Comparison of ENCODE assay signal across 32 mouse cellular contexts in the genomic region with DNA sequence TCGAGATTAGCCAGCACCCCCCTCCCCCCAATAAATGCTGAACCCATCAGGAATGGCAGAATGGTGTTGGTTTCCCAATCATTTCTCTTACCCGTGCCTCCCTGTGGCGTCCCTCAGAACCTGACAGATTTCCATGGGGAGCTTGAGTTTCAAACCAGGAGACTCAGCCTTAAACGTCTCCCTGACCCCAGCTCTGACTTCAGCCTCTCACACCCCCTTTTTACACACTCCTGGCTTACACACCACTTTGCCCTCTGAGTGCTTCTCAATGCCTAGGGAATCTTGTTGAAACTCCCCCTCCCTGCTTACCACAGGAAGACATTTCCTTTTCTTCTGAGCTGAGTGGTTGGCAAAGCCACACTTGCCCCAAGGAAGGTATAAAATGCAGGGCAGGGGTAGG.
"Had no signal": no experiment of that assay in that cellular context is flagged by ENCODE, and none has a peak within 500 bp of the region (broad histone marks: within the 10 kb centered on the region; RNA-seq: fewer than 3 reads in every experiment).

No protein-coding gene starts in this region.

- H3K4me2 ChIP-seq: limb, embryonic 12.5 days; limb, embryonic 13.5 days; limb, embryonic 15.5 days; liver, embryonic 11.5 days; liver, embryonic 12.5 days; liver, embryonic 13.5 days; liver, embryonic 15.5 days; lung, embryonic 14.5 days; lung, embryonic 15.5 days; midbrain, embryonic 11.5 days; midbrain, embryonic 12.5 days; midbrain, embryonic 13.5 days; midbrain, embryonic 15.5 days; neural tube, embryonic 12.5 days had no signal

- H3K4me1 ChIP-seq: limb, embryonic 12.5 days; liver, embryonic 12.5 days; liver, embryonic 13.5 days; liver, embryonic 15.5 days; lung, embryonic 15.5 days; megakaryocyte, embryonic 14.5 days; midbrain, embryonic 10.5 days; midbrain, embryonic 12.5 days; midbrain, embryonic 15.5 days; neural tube, embryonic 12.5 days had no signal

- ATAC-seq: liver, embryonic 12.5 days; liver, postnatal 0 days; lung, postnatal 0 days; midbrain, embryonic 13.5 days; midbrain, embryonic 15.5 days; midbrain, embryonic 16.5 days had no signal

- H3K27me3 ChIP-seq: limb, embryonic 12.5 days; limb, embryonic 13.5 days; limb, embryonic 15.5 days; liver, embryonic 12.5 days; liver, embryonic 13.5 days; liver, embryonic 15.5 days; lung, embryonic 15.5 days; megakaryocyte, embryonic 14.5 days; midbrain, embryonic 12.5 days; midbrain, embryonic 13.5 days; midbrain, embryonic 15.5 days; neural tube, embryonic 12.5 days had no signal

- H3K9me3 ChIP-seq: limb, embryonic 10.5 days; limb, embryonic 12.5 days; limb, embryonic 13.5 days; limb, embryonic 15.5 days; liver, embryonic 12.5 days; liver, embryonic 13.5 days; liver, embryonic 15.5 days; lung, embryonic 15.5 days; midbrain, embryonic 10.5 days; midbrain, embryonic 12.5 days; midbrain, embryonic 13.5 days; midbrain, embryonic 15.5 days; neural tube, embryonic 12.5 days had no signal

- H3K4me3 ChIP-seq: limb, embryonic 10.5 days; limb, embryonic 12.5 days; limb, embryonic 13.5 days; limb, embryonic 15.5 days; liver, embryonic 12.5 days; liver, embryonic 13.5 days; liver, embryonic 15.5 days; lung, embryonic 15.5 days; megakaryocyte, embryonic 14.5 days; midbrain, embryonic 10.5 days; midbrain, embryonic 12.5 days; midbrain, embryonic 13.5 days; midbrain, embryonic 15.5 days; myocyte; neural tube, embryonic 12.5 days had no signal

- DNase-seq: left cerebral cortex, postnatal 4 days; liver; liver, embryonic 13.5 days; liver, postnatal 0 days; lung, adult 18-20 months; lung, adult 2 months; lung, embryonic 14.5 days; lung, postnatal 10 days; lung, postnatal 14 days; lung, postnatal 36 days; lung, postnatal 4 days; midbrain, embryonic 14.5 days had no signal

- H3K9ac ChIP-seq: limb, embryonic 12.5 days; limb, embryonic 13.5 days; limb, embryonic 15.5 days; liver, embryonic 12.5 days; liver, embryonic 13.5 days; liver, embryonic 14.5 days; liver, embryonic 15.5 days; liver, postnatal 0 days; lung, embryonic 14.5 days; lung, embryonic 15.5 days; midbrain, embryonic 12.5 days; midbrain, embryonic 13.5 days; midbrain, embryonic 15.5 days; neural tube, embryonic 12.5 days had no signal

- H3K27ac ChIP-seq: limb, embryonic 10.5 days; limb, embryonic 12.5 days; limb, embryonic 13.5 days; limb, embryonic 15.5 days; liver, embryonic 12.5 days; liver, embryonic 13.5 days; liver, embryonic 14.5 days; liver, embryonic 15.5 days; lung, embryonic 15.5 days; macrophage; midbrain, embryonic 10.5 days; midbrain, embryonic 12.5 days; midbrain, embryonic 13.5 days; midbrain, embryonic 15.5 days; neural tube, embryonic 12.5 days had no signal

- H3K36me3 ChIP-seq: limb, embryonic 10.5 days; limb, embryonic 12.5 days; limb, embryonic 13.5 days; limb, embryonic 15.5 days; liver, embryonic 12.5 days; liver, embryonic 13.5 days; liver, embryonic 15.5 days; lung, embryonic 15.5 days; midbrain, embryonic 10.5 days; midbrain, embryonic 12.5 days; midbrain, embryonic 13.5 days; midbrain, embryonic 15.5 days; neural tube, embryonic 12.5 days had no signal
